ENCODE assay signal across 9 mouse cellular contexts in the genomic region with DNA sequence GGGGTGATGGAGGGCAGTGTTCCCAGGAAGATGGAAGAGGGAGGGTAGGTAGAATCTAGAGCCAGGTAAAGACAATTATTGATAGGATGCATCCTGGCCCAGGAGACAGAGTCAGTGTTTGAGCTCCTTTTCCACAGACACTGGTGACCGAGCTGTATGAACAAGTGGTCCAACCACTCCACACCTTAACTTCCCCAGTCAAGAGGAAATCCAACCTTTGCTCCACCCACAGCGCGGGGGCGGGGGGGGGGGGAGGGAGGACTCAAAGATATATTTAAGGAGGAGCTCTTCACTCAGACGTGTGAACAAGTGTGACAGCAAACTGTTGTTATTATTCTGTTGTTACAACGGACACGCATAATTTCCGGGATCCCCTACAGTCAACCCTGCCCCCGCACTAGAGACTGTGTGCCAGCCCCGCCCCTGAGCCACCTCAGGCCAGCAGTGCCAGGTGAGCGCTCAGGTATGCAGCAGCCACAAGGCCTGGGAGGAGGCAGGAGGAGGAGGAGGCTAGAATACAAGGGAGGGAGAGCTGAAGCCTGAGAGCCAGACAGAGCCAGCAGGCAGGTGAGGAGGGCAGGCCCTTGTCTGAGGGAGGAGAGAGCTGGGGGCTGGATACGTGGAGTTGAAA. TPM values are rescaled to one million over a fixed set of nuclear protein-coding genes. Genes with fewer than 3 reads are reported as not detected.
A peak's percentile ranks its signal among the peaks of the same experiment; 100 is the strongest.
DNase-seq lines count a peak whose midpoint lies in the region; ATAC-seq and TF ChIP-seq lines count a peak whose summit lies in the region.
"Had no signal": no experiment of that assay in that cellular context is flagged by ENCODE, and none has a peak within 500 bp of the region (broad histone marks: within the 10 kb centered on the region; RNA-seq: fewer than 3 reads in every experiment).

No protein-coding gene starts in this region.

- ATAC-seq in kidney, embryonic 15.5 days (replicated peaks; ENCODE audit: low FRiP score), result peak; percentile 83

- H3K27ac ChIP-seq in kidney, embryonic 15.5 days, result peak overlapping the region; percentile 76
- no peak overlapping the region for H3K27ac ChIP-seq in cerebellum, adult 2 months (ENCODE audit: insufficient read depth, low read length)

- no peak for TF ChIP-seq POLR2A in cerebellum, adult 2 months (IDR thresholded peaks at IDR 0.05; ENCODE audit: borderline replicate concordance, insufficient read depth, low read length)

- H3K36me3 ChIP-seq in kidney, embryonic 15.5 days, result no peaks in the 10 kb centered on the region
- H3K36me3 ChIP-seq: G1E had no signal

- H3K4me2 ChIP-seq in kidney, embryonic 15.5 days, result peak overlapping the region; percentile 28

- no peaks in the 10 kb centered on the region for H3K9me3 ChIP-seq in kidney, embryonic 15.5 days (replicated peaks)
- H3K9me3 ChIP-seq: G1E had no signal

- H3K4me3 ChIP-seq in kidney, embryonic 15.5 days (replicated peaks), result 0 out of 2 replicates have a peak overlapping the region, but pooled peaks have one; percentile 14
- no peak overlapping the region for H3K4me3 ChIP-seq in cerebellum, adult 2 months (replicated peaks; ENCODE audit: insufficient read depth, low read depth, low read length)

- 0 out of 2 replicates have a peak, but pooled peaks cover under 1% of the 10 kb centered on the region for H3K27me3 ChIP-seq in kidney, embryonic 15.5 days
- H3K27me3 ChIP-seq in cerebellum, adult 2 months (ENCODE audit: control insufficient read depth, insufficient read depth, low read length), result no peaks in the 10 kb centered on the region

- H3K4me1 ChIP-seq in kidney, embryonic 15.5 days, result peaks cover 16% of the 10 kb centered on the region; the same call in 1 of the 2 replicates
- no peaks in the 10 kb centered on the region; the same call in none of the 2 replicates for H3K4me1 ChIP-seq in cerebellum, adult 2 months (ENCODE audit: control insufficient read depth, insufficient read depth, low read length)

- no peak overlapping the region for H3K9ac ChIP-seq in kidney, embryonic 15.5 days

- no peak for TF ChIP-seq CTCF in cerebellum, adult 2 months (IDR thresholded peaks at IDR 0.05; ENCODE audit: borderline replicate concordance, insufficient read depth, low read depth, low read length)

- peak; percentile 55 to 72 for DNase-seq in urinary bladder, adult 18-20 months (ENCODE audit: low spot score in 2 of 2)
- DNase-seq in urinary bladder, postnatal 10 days (ENCODE audit: low spot score), result no peak
- peak; percentile 79 to 91 for DNase-seq in lung, postnatal 4 days
- no peak for DNase-seq in liver
- DNase-seq in layer of hippocampus, postnatal 10 days (ENCODE audit: low spot score in 2 of 2), result no peak
- no peak for DNase-seq in spleen, adult 12 weeks (ENCODE audit: low spot score)
- no peak for DNase-seq in cerebellum, adult 2 months

- 9% methylated on average over 12 of the region's 12 CpGs for WGBS in kidney, embryonic 15.5 days
- 13% methylated on average over 12 of the region's 12 CpGs for WGBS in cerebellum, adult 2 months

RNA-seq across cellular contexts. Expression of gene Eps8l1, which starts 3.8 kb away (rescaled TPM):
- 8.9 and 9.0 TPM in 2 replicates for polyA plus RNA-seq in kidney, embryonic 15.5 days (2015; fragmentation: Nextera tagmentation; extraction: Ambion mirVana)
- 1 to 10 TPM; 3.2 to 4.9 TPM for total RNA-seq in layer of hippocampus, postnatal 10 days (2021)
- 10.6 and 20.6 TPM in 2 replicates for polyA plus RNA-seq in cerebellum, adult 2 months (2012; rRNA removed)
- polyA plus RNA-seq: G1E had no signal

RNA-seq across cellular contexts. Expression of gene Rdh13, which starts 18.9 kb away (rescaled TPM):
- polyA plus RNA-seq in kidney, embryonic 15.5 days (2015; fragmentation: Nextera tagmentation; extraction: Ambion mirVana), result 30.5 and 30.6 TPM in 2 replicates
- 10 to 100 TPM; 33.6 to 40.1 TPM for total RNA-seq in layer of hippocampus, postnatal 10 days (2021)
- 32.7 and 33.0 TPM in 2 replicates for polyA plus RNA-seq in cerebellum, adult 2 months (2012; rRNA removed)

RNA-seq across cellular contexts. Expression of gene Ppp1r12c, which starts 37.2 kb away (rescaled TPM):
- polyA plus RNA-seq in kidney, embryonic 15.5 days (2015; fragmentation: Nextera tagmentation; extraction: Ambion mirVana), result 38.2 and 43.9 TPM in 2 replicates
- total RNA-seq in layer of hippocampus, postnatal 10 days (2021), result 100 to 1,000 TPM; 114 to 125 TPM
- polyA plus RNA-seq in cerebellum, adult 2 months (2012; rRNA removed), result 111 and 120 TPM in 2 replicates

RNA-seq across cellular contexts. Expression of gene Tnnt1, which starts 51.9 kb away (rescaled TPM):
- 37.2 and 48.6 TPM in 2 replicates for polyA plus RNA-seq in kidney, embryonic 15.5 days (2015; fragmentation: Nextera tagmentation; extraction: Ambion mirVana)
- total RNA-seq in layer of hippocampus, postnatal 10 days (2021), result 1 to 10 TPM; 2.0 to 2.9 TPM
- 2.9 and 6.7 TPM in 2 replicates for polyA plus RNA-seq in cerebellum, adult 2 months (2012; rRNA removed)
- total RNA-seq: G1E had no signal

RNA-seq across cellular contexts. Expression of gene Tnni3, which starts 59.7 kb away (rescaled TPM):
- 6.6 and 6.9 TPM in 2 replicates for polyA plus RNA-seq in kidney, embryonic 15.5 days (2015; fragmentation: Nextera tagmentation; extraction: Ambion mirVana)
- 1 to 10 TPM in 1 of 2 experiments, under 1 TPM in 1; 0.94 to 2.0 TPM for total RNA-seq in layer of hippocampus, postnatal 10 days (2021)
- 5.4 and 9.5 TPM in 2 replicates for polyA plus RNA-seq in cerebellum, adult 2 months (2012; rRNA removed)
- total RNA-seq: G1E had no signal

Comparison
In these comparisons a context has a peak if more than half of its experiments do, and no peak if none do; other contexts are left out.
1. DNase-seq: peak in urinary bladder, adult 18-20 months (2 of 2) and lung, postnatal 4 days (2 of 2); none in urinary bladder, postnatal 10 days (single experiment), liver (single experiment), layer of hippocampus, postnatal 10 days (0 of 2), spleen, adult 12 weeks (single experiment) and cerebellum, adult 2 months (0 of 2).